Mouse (Mus musculus): Measurements from ENCODE around the gene Pygo1.
A peak's percentile ranks its signal among the peaks of the same experiment; 100 is the strongest.

Gene Pygo1

GRCm38 (mm10) chr9:72935309-72935708 is 9.9 kb downstream of the Pygo1 start:
- DNase-seq (ENCODE audit: low read depth, low spot score) = no peak

GRCm38 (mm10) chr9:72936301-72936700 is 10.9 kb downstream of the Pygo1 start:
- DNase-seq (ENCODE audit: low read depth, low spot score) = no peak

- DNase-seq (ENCODE audit: low read depth, low spot score) = no peak
Measured at GRCm38 (mm10) chr9:72943424-72943823, 18.0 kb downstream of the Pygo1 start.

GRCm38 (mm10) chr9:72944286-72944685 is 18.8 kb downstream of the Pygo1 start:
- no peak for DNase-seq (ENCODE audit: low read depth, low spot score)

- DNase-seq (ENCODE audit: low read depth, low spot score) = no peak
Measured at GRCm38 (mm10) chr9:72947010-72947409, 21.6 kb downstream of the Pygo1 start.

GRCm38 (mm10) chr9:72949572-72949971 is 24.1 kb downstream of the Pygo1 start:
- DNase-seq (ENCODE audit: low read depth, low spot score) = no peak

- DNase-seq (ENCODE audit: low read depth, low spot score) = no peak
Measured at GRCm38 (mm10) chr9:72954746-72955145, 29.3 kb downstream of the Pygo1 start.

GRCm38 (mm10) chr9:72955546-72955945 is 30.1 kb downstream of the Pygo1 start:
- no peak for DNase-seq (ENCODE audit: low read depth, low spot score)

GRCm38 (mm10) chr9:72958521-72959450 is 33.3 kb downstream of the Pygo1 start, which contains the start of the genes Dyx1c1 and Gm44503:
Gene Dyx1c1, plus strand, starts transcription at chr9:72958785.
Gene Gm44503, plus strand, starts transcription at chr9:72958852.
- peak; percentile 61 for DNase-seq (ENCODE audit: low read depth, low spot score)

GRCm38 (mm10) chr9:72961346-72961745 is 35.9 kb downstream of the Pygo1 start:
- no peak for DNase-seq (ENCODE audit: low read depth, low spot score)

- no peak for DNase-seq (ENCODE audit: low read depth, low spot score)
Measured at GRCm38 (mm10) chr9:72961959-72962358, 36.5 kb downstream of the Pygo1 start.

GRCm38 (mm10) chr9:72968349-72969061 is 43.1 kb downstream of the Pygo1 start:
- DNase-seq (ENCODE audit: low read depth, low spot score) = no peak

- peak; percentile 61 for DNase-seq (ENCODE audit: low read depth, low spot score)
Measured at GRCm38 (mm10) chr9:72969874-72970273, 44.4 kb downstream of the Pygo1 start.

- no peak for DNase-seq (ENCODE audit: low read depth, low spot score)
Measured at GRCm38 (mm10) chr9:72972435-72972834, 47.0 kb downstream of the Pygo1 start.

GRCm38 (mm10) chr9:72972984-72973383 is 47.5 kb downstream of the Pygo1 start:
- no peak for DNase-seq (ENCODE audit: low read depth, low spot score)

- DNase-seq (ENCODE audit: low read depth, low spot score) = no peak
Measured at GRCm38 (mm10) chr9:72974734-72975133, 49.3 kb downstream of the Pygo1 start.

GRCm38 (mm10) chr9:72975242-72975641 is 49.8 kb downstream of the Pygo1 start:
- no peak for DNase-seq (ENCODE audit: low read depth, low spot score)

GRCm38 (mm10) chr9:72983066-72983465 is 57.6 kb downstream of the Pygo1 start:
- no peak for DNase-seq (ENCODE audit: low read depth, low spot score)

- peak; percentile 97 for DNase-seq (ENCODE audit: low read depth, low spot score)
Measured at GRCm38 (mm10) chr9:72985250-72986220, 60.1 kb downstream of the Pygo1 start, which contains the start of the genes Ccpg1os and Ccpg1. Gene Ccpg1os, minus strand, starts transcription at chr9:72985382. Gene Ccpg1, plus strand, starts transcription at chr9:72985429.

- DNase-seq (ENCODE audit: low read depth, low spot score) = no peak
Measured at GRCm38 (mm10) chr9:72987703-72988102, 62.3 kb downstream of the Pygo1 start.

- no peak for DNase-seq (ENCODE audit: low read depth, low spot score)
Measured at GRCm38 (mm10) chr9:72988706-72989105, 63.3 kb downstream of the Pygo1 start.
